Mouse (Mus musculus): ENCODE data around the gene S100a13.

GRCm38 (mm10) chr3:90549676-90550420 lies 35.6 kb downstream of the S100a13 start:
- no peak for TF ChIP-seq CTCF (IDR thresholded peaks at IDR 0.05)
- no peak for TF ChIP-seq EP300 (IDR thresholded peaks at IDR 0.05)

All from lung, postnatal 0 days (tissue).